In genomic region chr3:87764506-87764905, GRCm38 (mm10) we compare ENCODE assay signal across 8 mouse cellular contexts. TPM values are rescaled to one million over a fixed set of nuclear protein-coding genes. Genes with fewer than 3 reads are reported as not detected.
DNase-seq lines count a peak whose midpoint lies in the region; ATAC-seq lines count a peak whose summit lies in the region.

No protein-coding gene starts in this region.

- H3K27ac ChIP-seq in hindbrain, embryonic 10.5 days, result peak overlapping the region; percentile 78
- peak overlapping the region; percentile 78 for H3K27ac ChIP-seq in liver, embryonic 12.5 days

- H3K27me3 ChIP-seq in hindbrain, embryonic 10.5 days (ENCODE audit: insufficient read depth, poor library complexity, severe bottlenecking), result peaks cover 68% of the 10 kb centered on the region
- peaks cover 28% of the 10 kb centered on the region for H3K27me3 ChIP-seq in liver, embryonic 12.5 days (replicated peaks)

- 37% methylated on average over 10 of the region's 10 CpGs for WGBS in hindbrain, embryonic 10.5 days
- 16% methylated on average over 10 of the region's 10 CpGs for WGBS in liver, embryonic 12.5 days (ENCODE audit: insufficient replicate concordance)

- no peaks in the 10 kb centered on the region for H3K36me3 ChIP-seq in hindbrain, embryonic 10.5 days
- H3K36me3 ChIP-seq in liver, embryonic 12.5 days, result no peaks in the 10 kb centered on the region

- peak; percentile 5; the same call in 1 of the 2 replicates for ATAC-seq in frontal cortex, adult (ENCODE audit: low TSS enrichment)
- ATAC-seq in liver, embryonic 12.5 days, result no peak
- ATAC-seq in monocyte, adult 5-6 weeks (replicated peaks; ENCODE audit: insufficient number of reproducible peaks, low FRiP score, low TSS enrichment, poor library complexity, severe bottlenecking), result no peak
- ATAC-seq in activated CD4-positive, CD25-positive, alpha-beta regulatory T cell, adult 4 months, result no peak

- DNase-seq in frontal cortex, postnatal 10 days (ENCODE audit: low spot score in 2 of 2), result no peak
- DNase-seq in adipocyte (ENCODE audit: low spot score), result peak; percentile 43
- DNase-seq in hindbrain, embryonic 10.5 days (ENCODE audit: low spot score), result no peak
- DNase-seq in layer of hippocampus, postnatal 10 days (ENCODE audit: low spot score in 2 of 2), result no peak

- H3K9me3 ChIP-seq in hindbrain, embryonic 10.5 days, result no peaks in the 10 kb centered on the region
- H3K9me3 ChIP-seq in liver, embryonic 12.5 days (replicated peaks), result no peaks in the 10 kb centered on the region

- H3K9ac ChIP-seq in liver, embryonic 12.5 days, result no peak overlapping the region

- peaks cover 77% of the 10 kb centered on the region for H3K4me1 ChIP-seq in hindbrain, embryonic 10.5 days (replicated peaks)
- H3K4me1 ChIP-seq in liver, embryonic 12.5 days, result peaks cover 61% of the 10 kb centered on the region

- H3K4me2 ChIP-seq in liver, embryonic 12.5 days, result peak overlapping the region; percentile 47

- H3K4me3 ChIP-seq in hindbrain, embryonic 10.5 days, result peak overlapping the region; percentile 21; the same call in 1 of the 2 replicates
- H3K4me3 ChIP-seq in liver, embryonic 12.5 days, result no peak overlapping the region

RNA-seq across cellular contexts. Expression of gene Lrrc71, which starts 16.1 kb away (rescaled TPM):
- 0.49 and 1.2 TPM in 2 replicates for polyA plus RNA-seq in hindbrain, embryonic 10.5 days (2016; fragmentation: Nextera tagmentation; extraction: Ambion mirVana)
- polyA plus RNA-seq in liver, embryonic 12.5 days (2016; fragmentation: Nextera tagmentation; extraction: Ambion mirVana), result 0.13 and 0.29 TPM in 2 replicates
- 0.39 to 1.2 TPM (median 0.53 TPM) in 3 replicates for total RNA-seq in monocyte, adult 5-6 weeks (2017)
- total RNA-seq in layer of hippocampus, postnatal 10 days (2021), result 1 to 10 TPM in 1 of 2 experiments, under 1 TPM in 1; 0.80 to 2.3 TPM
- under 1 TPM; 0.41 to 0.50 TPM for polyA plus RNA-seq in activated CD4-positive, CD25-positive, alpha-beta regulatory T cell, adult 4 months (2017; shearing (Covaris generic))

RNA-seq across cellular contexts. Expression of gene Ntrk1, which starts 30.5 kb away (rescaled TPM):
- polyA plus RNA-seq in hindbrain, embryonic 10.5 days (2016; fragmentation: Nextera tagmentation; extraction: Ambion mirVana), result 9.0 and 23.4 TPM in 2 replicates
- 0.31 and 0.59 TPM in 2 replicates for polyA plus RNA-seq in liver, embryonic 12.5 days (2016; fragmentation: Nextera tagmentation; extraction: Ambion mirVana)
- 0.32 TPM in 1 of 3 replicates, not detected in the others for total RNA-seq in monocyte, adult 5-6 weeks (2017)
- under 1 TPM; 0.41 to 0.42 TPM for total RNA-seq in layer of hippocampus, postnatal 10 days (2021)
- polyA plus RNA-seq in activated CD4-positive, CD25-positive, alpha-beta regulatory T cell, adult 4 months (2017; shearing (Covaris generic)), result not detected

RNA-seq across cellular contexts. Expression of gene Insrr, which starts 32.2 kb away (rescaled TPM):
- polyA plus RNA-seq in hindbrain, embryonic 10.5 days (2016; fragmentation: Nextera tagmentation; extraction: Ambion mirVana), result 0.48 and 0.72 TPM in 2 replicates
- polyA plus RNA-seq in liver, embryonic 12.5 days (2016; fragmentation: Nextera tagmentation; extraction: Ambion mirVana), result 0.05 TPM in 1 of 2 replicates, not detected in the other
- total RNA-seq in monocyte, adult 5-6 weeks (2017), result 0.21 to 0.49 TPM in 2 of 3 replicates, not detected in the other
- under 1 TPM; 0.29 to 0.30 TPM for total RNA-seq in layer of hippocampus, postnatal 10 days (2021)
- under 1 TPM; 0.28 to 0.61 TPM for polyA plus RNA-seq in activated CD4-positive, CD25-positive, alpha-beta regulatory T cell, adult 4 months (2017; shearing (Covaris generic))

RNA-seq across cellular contexts. Expression of gene Pear1, which starts 59.6 kb away (rescaled TPM):
- polyA plus RNA-seq in hindbrain, embryonic 10.5 days (2016; fragmentation: Nextera tagmentation; extraction: Ambion mirVana), result 19.6 and 19.9 TPM in 2 replicates
- 9.4 and 10.2 TPM in 2 replicates for polyA plus RNA-seq in liver, embryonic 12.5 days (2016; fragmentation: Nextera tagmentation; extraction: Ambion mirVana)
- 6.5 to 33.3 TPM (median 10.7 TPM) in 3 replicates for total RNA-seq in monocyte, adult 5-6 weeks (2017)
- 1 to 10 TPM; 9.9 TPM for total RNA-seq in layer of hippocampus, postnatal 10 days (2021)
- 10 to 100 TPM; 49.6 to 67.4 TPM for polyA plus RNA-seq in activated CD4-positive, CD25-positive, alpha-beta regulatory T cell, adult 4 months (2017; shearing (Covaris generic))
